Mouse (Mus musculus) kidney, adult 2 months (tissue): ENCODE measurements at regions not wholly inside any gene's neighbourhood (a gene's known extent, or its start where the extent isn't known, plus 50 kb on each side); places are given as distances from the start of the nearest gene placed in this dataset.

Source experiments
- DNase-seq: peaks from one replicate; pipeline ENCODE4 v3.0.0; 2021
- H3K27ac ChIP-seq: fragments of 200-500 bp; 2 replicates; pipeline ENCODE4 v1.5.1; 2012; ENCODE audit warnings: low read depth, low read length, control low read depth, inconsistent platforms; ENCODE audit not compliant: insufficient read depth
- H3K27me3 ChIP-seq: fragments of 200-500 bp; replicated peaks from 2 replicates; pipeline ENCODE4 v1.6.1; 2012; ENCODE audit warnings: mild to moderate bottlenecking, moderate library complexity, low read length, inconsistent platforms; ENCODE audit not compliant: control insufficient read depth, insufficient read depth
- H3K36me3 ChIP-seq: fragments of 200-500 bp; 2 replicates; pipeline ENCODE4 v1.6.1; 2012; ENCODE audit warnings: mild to moderate bottlenecking, moderate library complexity, low read length, inconsistent platforms; ENCODE audit not compliant: control insufficient read depth, insufficient read depth
- H3K4me1 ChIP-seq: fragments of 200-500 bp; 2 replicates; pipeline ENCODE4 v1.6.1; 2011; ENCODE audit warnings: low read length; ENCODE audit not compliant: control insufficient read depth, insufficient read depth
- H3K4me3 ChIP-seq: fragments of 200-500 bp; 2 replicates; pipeline ENCODE4 v1.5.1; 2011; ENCODE audit warnings: mild to moderate bottlenecking, low read depth, low read length, control low read depth; ENCODE audit not compliant: insufficient read depth
- CTCF ChIP-seq: fragments of 200-500 bp; conservative IDR thresholded peaks from 2 replicates; pipeline ENCODE4 v1.5.1; 2011; ENCODE audit warnings: low read depth, mild to moderate bottlenecking, control low read depth, low read length, moderate library complexity, mixed read lengths; ENCODE audit not compliant: insufficient read depth, insufficient read length
- POLR2A ChIP-seq: fragments of 200-500 bp; IDR thresholded peaks from one replicate; pipeline ENCODE4 v1.6.1; 2011; ENCODE audit warnings: low read depth, low read length, control low read depth
- WGBS: fragments of 180-500 bp; shearing (Covaris S2); methylation state at CpG from one replicate; pipeline ENCODE4 v1.1.7; 2018; 5-methylcytosine and 5-hydroxymethylcytosine counted together

GRCm38 (mm10) chr16:97670131-97671038, 59.4 kb upstream of the Tmprss2 start:
- Histone ChIP-seq H3K36me3 (no peaks in the 10 kb centered on the region), H3K4me1 (0 out of 2 replicates have a peak, but pooled peaks cover 2% of the 10 kb centered on the region), H3K27me3 (no peaks in the 10 kb centered on the region), H3K4me3 (no peak overlapping the region), H3K27ac (no peak overlapping the region)
- 65% methylated on average over 8 of the region's 8 CpGs for WGBS
- TF ChIP-seq POLR2A (no peak), CTCF (peak; percentile 74)
- DNase-seq: peak; percentile 58

GRCm38 (mm10) chr16:97667536-97667935, 56.5 kb upstream of the Tmprss2 start:
- peak; percentile 29 for DNase-seq
- no peaks in the 10 kb centered on the region for H3K36me3 ChIP-seq
- H3K4me1 ChIP-seq: 0 out of 2 replicates have a peak, but pooled peaks cover 2% of the 10 kb centered on the region
- no peak overlapping the region for H3K4me3 ChIP-seq
- H3K27me3 ChIP-seq: no peaks in the 10 kb centered on the region
- TF ChIP-seq CTCF (peak; percentile 59; the same call in 1 of the 2 replicates), POLR2A (no peak)
- no peak overlapping the region for H3K27ac ChIP-seq
- WGBS: 16% methylated on average over 1 of the region's 1 CpGs

GRCm38 (mm10) chr16:97665518-97665917, 54.5 kb upstream of the Tmprss2 start:
- Histone ChIP-seq H3K36me3 (no peaks in the 10 kb centered on the region), H3K4me1 (0 out of 2 replicates have a peak, but pooled peaks cover 2% of the 10 kb centered on the region), H3K27me3 (no peaks in the 10 kb centered on the region), H3K27ac (no peak overlapping the region), H3K4me3 (no peak overlapping the region)
- TF ChIP-seq POLR2A: no peak
- TF ChIP-seq CTCF: no peak
- peak; percentile 12 for DNase-seq
- WGBS: 50% methylated on average over 1 of the region's 1 CpGs
